Mouse (Mus musculus): ENCODE measurements around the gene Syt2. TPM values are rescaled to one million over a fixed set of nuclear protein-coding genes. Genes with fewer than 3 reads are reported as not detected.

Syt2 gene
- polyA plus RNA-seq, 3 experiments from 2014 or later = 0.10 to 0.44 (median 0.11) TPM

GRCm38 (mm10) chr1:134747236-134748174 is 101.0 kb downstream of the Syt2 start:
- peak; percentile 65 for ATAC-seq

- no peak for ATAC-seq
These were observed 103.4 kb downstream of the Syt2 start for GRCm38 (mm10) chr1:134749889-134750288.

DNA sequence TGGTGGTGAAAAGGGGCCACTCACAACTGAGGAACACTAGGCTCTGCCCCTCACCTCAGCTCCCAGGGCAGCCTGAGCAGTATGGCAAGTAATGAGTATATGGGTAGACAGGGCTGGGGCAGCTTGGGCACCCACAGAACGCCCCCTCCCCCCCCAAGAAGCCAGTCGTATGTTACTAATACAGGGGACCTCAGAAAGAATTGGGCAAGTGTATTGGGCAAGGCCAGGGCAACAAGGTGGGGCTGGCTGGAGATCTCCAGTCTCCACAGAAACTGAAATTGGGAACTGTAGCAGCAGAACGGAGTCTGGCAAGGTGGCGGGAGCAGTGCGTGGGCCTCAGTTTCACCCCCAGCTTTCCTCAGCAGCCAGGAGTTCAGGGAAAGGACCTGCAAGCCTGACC is 106.0 kb downstream of the Syt2 start:
- ATAC-seq = no peak

DNA sequence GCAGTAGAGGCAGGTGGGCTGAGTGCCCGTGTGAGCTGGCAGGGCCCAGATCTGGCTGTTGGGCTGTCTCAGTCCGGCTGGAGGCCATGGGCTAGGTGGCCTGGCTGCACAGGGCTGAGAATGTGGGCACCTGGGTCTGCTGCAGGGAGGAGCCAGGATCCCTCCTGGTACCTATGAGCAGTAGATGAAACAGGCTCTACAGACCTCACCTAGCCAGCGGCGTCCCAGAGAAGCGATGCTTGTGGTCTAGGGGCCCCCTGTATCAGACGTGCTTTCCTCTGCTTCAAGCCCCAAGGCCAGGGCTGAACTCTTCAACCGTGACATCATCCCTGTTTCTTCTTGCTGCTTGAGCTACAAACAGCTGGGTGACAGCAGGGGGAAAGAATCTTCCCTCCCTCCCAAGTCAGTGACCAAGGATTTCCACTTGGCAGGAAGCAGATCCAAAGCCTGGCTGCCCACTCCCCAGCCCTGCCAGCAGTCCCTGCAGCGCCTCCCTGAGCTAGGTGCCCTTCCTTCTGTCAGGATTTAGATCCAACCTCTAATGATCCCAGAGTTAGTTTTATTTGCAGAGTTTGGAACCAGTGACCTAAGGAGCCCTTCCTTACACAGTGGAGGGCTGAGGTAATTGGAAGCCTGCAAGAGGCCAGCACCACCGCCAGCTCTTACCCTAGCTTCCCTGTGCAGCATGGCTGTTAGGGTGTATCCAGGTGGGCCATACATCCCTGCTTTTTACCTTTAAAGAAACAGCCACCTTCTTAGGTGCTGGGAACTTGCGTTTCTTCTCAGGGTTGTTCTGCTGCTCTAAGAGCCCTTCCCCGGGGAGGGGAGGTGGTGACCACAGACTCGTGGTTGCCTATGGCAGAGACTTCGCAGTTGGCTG is 107.5 kb downstream of the Syt2 start:
- no peak for ATAC-seq

- no peak for ATAC-seq
These were observed 108.3 kb downstream of the Syt2 start for GRCm38 (mm10) chr1:134754818-134755217.

DNA sequence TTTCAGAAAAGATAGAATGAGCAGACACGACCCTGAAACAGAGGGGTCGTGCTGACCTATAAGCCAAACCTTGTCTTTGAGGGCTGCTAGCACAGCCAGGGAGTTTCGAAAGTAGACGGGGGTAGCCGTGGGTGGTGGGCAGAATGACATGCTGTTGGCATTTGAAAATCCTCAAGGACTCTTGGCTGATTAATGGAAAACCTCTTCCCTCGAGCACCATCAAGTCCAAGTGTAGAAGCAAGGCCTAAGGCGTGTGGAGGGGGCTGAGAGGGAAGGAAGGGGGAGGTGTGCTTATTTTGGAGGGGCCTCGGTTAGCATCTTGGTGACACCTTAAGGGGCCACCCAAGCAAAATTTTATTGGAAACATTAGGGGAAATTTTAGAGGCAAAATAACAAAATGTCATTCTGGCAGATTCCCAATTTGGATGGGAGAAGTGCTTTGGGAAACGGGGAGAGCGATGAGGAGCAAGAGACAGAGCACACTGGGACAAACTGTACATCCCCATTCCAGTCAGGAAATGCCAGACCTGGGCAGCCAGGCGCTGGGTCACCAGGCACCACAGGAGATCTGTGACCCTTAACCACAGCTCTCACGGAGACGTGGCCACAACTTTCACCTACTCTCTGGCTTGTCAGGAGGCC is 109.2 kb downstream of the Syt2 start:
- ATAC-seq = no peak

DNA sequence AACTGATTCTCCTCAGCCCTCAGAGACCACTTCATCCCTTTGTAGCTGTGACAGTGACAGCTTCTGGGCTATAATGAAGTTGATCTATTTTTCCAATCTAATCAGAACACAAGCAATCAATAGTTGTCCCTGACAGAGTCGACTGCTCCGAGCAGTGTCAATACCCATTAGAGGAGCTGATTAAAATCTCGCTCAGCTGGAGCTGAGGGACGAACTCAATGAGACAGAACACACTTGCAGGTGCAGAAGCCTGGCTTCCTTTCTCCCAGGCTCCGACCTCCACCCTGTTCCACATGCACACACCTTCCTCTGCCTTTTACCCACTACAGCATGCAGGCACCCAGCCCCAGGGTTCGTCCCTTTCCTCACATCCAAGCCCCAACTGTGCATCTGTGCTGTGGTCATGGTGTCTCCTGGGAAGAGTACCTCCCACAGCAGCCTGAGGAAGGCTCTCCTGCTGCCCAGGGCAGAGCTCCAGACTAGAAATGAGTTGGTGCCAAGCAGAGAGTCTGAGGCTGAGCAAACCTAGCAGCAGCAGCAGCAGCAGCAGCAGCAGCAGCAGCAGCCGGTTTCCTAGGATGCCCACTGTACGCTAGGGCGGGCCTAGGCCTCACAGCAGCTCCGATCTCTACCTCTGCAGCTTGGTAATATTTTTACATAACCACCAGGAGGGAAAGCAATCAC is 109.9 kb downstream of the Syt2 start:
- no peak for ATAC-seq

DNA sequence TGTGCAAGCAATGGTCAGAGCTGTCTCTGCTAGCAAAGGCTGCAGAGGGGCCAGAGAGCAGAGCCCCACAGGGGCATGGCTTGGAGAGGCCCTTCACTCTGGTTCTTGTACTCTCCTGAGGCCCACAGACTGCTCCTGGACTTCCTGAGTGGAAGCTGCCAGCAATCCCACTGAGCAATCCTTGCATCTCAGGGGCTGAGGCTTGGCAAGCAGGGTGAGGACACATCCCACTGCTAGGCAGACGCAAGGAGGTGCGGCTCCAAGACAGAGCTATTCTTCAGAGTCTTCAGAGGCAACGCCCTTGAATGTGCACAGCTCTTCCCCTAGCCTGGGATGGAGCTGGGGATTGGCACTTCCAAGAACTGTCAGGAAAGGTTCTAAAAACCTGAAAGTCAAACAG is 110.8 kb downstream of the Syt2 start:
- no peak for ATAC-seq

- ATAC-seq = no peak
These were observed 112.7 kb downstream of the Syt2 start for GRCm38 (mm10) chr1:134759133-134759532.

DNA sequence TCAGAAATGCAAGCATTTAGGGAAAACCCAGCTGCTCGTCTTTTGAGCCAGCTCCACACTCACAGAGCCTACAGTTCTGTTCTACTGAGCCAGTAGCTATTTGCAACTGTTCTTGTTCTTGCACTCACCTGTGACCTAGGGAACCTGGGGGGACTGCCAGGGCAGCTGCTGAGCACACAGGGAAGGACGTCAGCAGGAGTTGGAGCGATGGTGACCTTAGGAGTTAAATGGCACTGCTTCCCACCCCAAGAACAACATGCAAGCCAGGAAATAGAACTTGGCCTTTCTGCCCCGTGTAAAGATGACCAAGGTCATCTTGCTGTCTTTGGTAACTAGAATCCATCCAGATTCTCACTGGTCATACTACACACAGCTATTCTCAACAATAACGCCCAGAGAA is 114.2 kb downstream of the Syt2 start:
- ATAC-seq = no peak

DNA sequence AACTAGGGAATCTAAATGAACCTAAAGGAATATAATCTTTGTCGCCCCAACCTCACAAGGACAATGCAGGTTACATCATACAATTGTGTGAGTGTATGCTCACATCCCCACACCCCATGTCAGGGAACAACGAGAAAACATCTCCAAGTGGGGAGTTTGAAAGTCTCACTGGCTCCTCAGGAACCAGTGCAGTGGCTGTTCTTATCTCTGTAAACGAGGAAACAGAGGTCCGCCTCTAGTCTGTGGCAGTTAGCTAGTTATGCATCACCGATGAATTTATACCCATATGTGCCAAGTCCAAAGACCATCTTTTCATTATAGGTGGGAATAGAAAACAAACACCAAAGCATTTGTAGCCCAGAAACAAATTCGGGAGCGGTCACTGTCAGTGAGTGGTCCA is 115.1 kb downstream of the Syt2 start:
- ATAC-seq = no peak

GRCm38 (mm10) chr1:134763250-134763649 is 116.8 kb downstream of the Syt2 start:
- no peak for ATAC-seq

DNA sequence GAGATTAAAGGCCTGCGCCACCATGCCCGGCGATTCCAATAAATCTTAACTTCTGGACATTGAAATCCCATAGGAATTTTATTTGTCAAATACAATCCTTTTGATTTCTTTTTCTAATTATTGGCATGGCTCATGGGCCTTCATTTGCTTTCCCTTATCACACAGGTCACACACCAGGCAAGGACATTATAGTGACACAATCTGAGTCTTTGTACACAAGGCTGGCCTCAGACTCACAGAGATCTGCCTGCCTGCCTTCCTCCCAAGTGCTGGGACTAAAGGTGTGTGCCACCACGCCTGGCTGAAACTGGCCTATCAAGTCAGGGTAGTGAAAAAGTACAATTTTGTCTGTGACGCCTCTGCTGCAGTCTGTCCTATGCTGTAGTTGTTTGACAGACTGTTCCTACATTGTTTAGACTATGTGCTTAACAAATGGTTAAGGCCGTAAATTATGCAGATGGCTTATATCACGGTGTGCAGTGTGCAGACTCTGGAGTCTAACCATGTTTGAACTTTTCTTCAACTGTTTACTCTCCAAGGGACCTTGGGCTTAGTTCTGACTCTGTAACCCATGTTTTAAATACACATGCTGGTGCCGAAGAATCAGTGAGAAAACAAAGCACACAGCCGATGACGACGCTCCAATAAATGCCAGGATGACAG is 117.4 kb downstream of the Syt2 start:
- ATAC-seq = no peak

GRCm38 (mm10) chr1:134764831-134765458 is 118.5 kb downstream of the Syt2 start:
- no peak for ATAC-seq

GRCm38 (mm10) chr1:134766448-134766847 is 120.0 kb downstream of the Syt2 start:
- no peak for ATAC-seq

DNA sequence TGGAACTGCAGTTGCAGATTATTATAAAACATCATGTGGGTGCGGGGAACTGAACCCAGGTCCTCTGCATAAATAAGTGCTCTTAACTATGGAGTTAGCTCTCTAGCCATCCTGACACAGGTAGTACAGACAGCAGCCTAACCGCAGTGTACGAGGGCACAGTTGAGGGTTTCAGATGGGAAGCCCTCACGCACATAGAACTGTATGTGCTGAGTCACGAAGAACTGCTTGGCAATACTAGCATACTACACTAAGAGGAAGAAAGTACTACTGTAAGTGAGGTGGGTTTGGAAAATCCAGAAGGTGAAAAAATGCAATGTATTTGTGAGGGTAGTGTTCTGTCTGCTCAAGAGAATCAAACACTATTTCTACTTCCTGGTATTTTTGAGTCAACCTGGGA is 123.8 kb downstream of the Syt2 start:
- no peak for ATAC-seq

DNA sequence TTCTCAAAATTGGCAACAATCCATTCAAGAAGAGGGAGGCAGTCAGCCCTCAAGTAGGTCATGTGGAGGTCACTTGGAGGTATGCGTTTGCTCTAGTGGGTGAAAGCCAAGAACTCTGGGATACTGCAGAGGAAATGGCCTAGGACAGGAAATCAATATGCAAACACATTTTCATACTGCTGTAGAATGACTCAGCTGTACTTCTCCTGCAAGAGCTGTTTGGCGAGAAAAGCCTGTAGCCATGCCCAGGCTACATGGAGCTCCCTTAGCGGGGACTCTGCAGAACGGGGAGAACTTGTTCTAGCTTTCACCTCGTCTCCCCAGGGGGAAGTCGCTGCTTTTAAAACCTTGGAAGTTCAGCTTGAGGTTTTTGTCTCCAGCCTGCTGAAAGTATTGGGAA is 124.9 kb downstream of the Syt2 start:
- no peak for ATAC-seq

DNA sequence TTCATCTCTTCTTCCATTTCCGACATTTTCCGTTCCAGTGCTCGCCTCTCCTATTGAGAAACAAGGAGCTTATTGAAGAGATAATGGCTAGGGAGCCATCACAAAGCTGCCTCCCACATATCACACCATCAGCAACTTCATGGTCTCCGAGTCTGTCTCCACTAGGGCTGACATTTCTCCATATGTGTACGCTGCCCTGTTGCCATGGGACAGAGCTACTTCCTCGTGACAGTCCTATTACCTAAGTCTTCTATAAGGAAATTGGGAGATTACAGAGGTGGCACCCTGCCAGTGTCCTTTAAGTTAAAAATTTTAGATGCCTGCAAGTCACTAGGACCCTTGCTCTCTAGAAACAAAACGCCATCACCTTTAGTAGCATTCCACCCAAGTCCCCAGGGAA is 125.5 kb downstream of the Syt2 start:
- no peak for ATAC-seq

DNA sequence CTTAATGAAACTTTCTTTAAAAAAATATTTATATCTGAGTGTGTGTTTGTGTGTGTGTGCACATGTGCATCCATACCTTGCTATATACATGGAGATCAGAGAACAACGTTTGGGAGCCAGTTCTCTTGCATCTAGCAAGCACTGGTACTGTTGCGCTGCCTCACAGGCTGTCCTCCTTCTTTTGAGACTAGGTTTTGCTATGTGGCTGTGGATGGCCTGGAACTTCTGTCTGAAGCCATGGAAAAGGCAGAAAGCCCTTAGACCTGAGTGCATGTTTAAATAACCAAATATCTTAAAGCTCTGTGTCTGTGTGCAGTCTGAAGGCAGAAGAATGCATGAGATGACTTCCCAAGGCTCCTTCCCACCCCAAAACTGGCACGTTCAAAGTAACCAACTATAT is 126.3 kb downstream of the Syt2 start:
- ATAC-seq = no peak

GRCm38 (mm10) chr1:134773256-134773655 is 126.8 kb downstream of the Syt2 start:
- no peak for ATAC-seq

GRCm38 (mm10) chr1:134774247-134774646 is 127.8 kb downstream of the Syt2 start:
- no peak for ATAC-seq
